Comparison of ENCODE assay signal across 10 mouse cellular contexts in the genomic region with DNA sequence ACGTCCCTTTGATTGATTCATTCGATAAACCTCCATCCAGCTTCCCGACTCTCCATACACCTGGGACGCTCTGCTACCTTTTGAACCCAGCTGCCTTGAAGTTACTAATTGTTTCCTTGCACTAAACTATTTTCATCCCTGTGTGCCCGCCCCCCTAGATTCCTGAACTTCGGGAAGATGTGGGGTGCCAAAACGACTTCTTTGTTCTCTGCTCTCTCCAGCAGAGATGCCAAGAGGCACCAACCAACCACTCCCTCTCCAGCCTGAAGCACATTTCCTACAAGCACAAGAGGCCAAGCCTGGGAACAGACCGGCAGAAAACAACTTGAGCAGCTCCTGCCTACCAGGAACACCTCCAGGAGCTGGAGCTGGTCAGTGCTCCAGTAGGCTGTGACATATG. TPM values are rescaled to one million over a fixed set of nuclear protein-coding genes. Genes with fewer than 3 reads are reported as not detected.
A peak's percentile ranks its signal among the peaks of the same experiment; 100 is the strongest.
DNase-seq lines count a peak whose midpoint lies in the region; ATAC-seq and TF ChIP-seq lines count a peak whose summit lies in the region.
"Had no signal": no experiment of that assay in that cellular context is flagged by ENCODE, and none has a peak within 500 bp of the region (broad histone marks: within the 10 kb centered on the region; RNA-seq: fewer than 3 reads in every experiment).

No protein-coding gene starts in this region.

- no peak for ATAC-seq in liver, postnatal 0 days

- 27% methylated on average over 8 of the region's 8 CpGs for WGBS in embryonic facial prominence, embryonic 10.5 days
- 34% methylated on average over 8 of the region's 8 CpGs for WGBS in liver, postnatal 0 days (ENCODE audit: insufficient replicate concordance)

- no peaks in the 10 kb centered on the region for H3K27me3 ChIP-seq in embryonic facial prominence, embryonic 10.5 days (replicated peaks; ENCODE audit: low read depth, poor library complexity, severe bottlenecking)
- no peaks in the 10 kb centered on the region for H3K27me3 ChIP-seq in liver, postnatal 0 days (ENCODE audit: insufficient read depth, low read length)
- H3K27me3 ChIP-seq: neural tube, embryonic 12.5 days had no signal

- TF ChIP-seq CTCF in gastrocnemius, adult 2 months (IDR thresholded peaks at IDR 0.05): no peak
- no peak for TF ChIP-seq CTCF in liver, postnatal 0 days (IDR thresholded peaks at IDR 0.05; ENCODE audit: low read depth)

- intact Hi-C loops in gastrocnemius, adult 2 months (cut with DNase I): no loop called here

- H3K27ac ChIP-seq in gastrocnemius, adult 2 months: peak overlapping the region; percentile 63
- H3K27ac ChIP-seq in embryonic facial prominence, embryonic 10.5 days (replicated peaks): 0 out of 2 replicates have a peak overlapping the region, but pooled peaks have one; percentile 15
- H3K27ac ChIP-seq in liver, postnatal 0 days (ENCODE audit: low read depth): no peak overlapping the region
- H3K27ac ChIP-seq: neural tube, embryonic 12.5 days had no signal

- H3K4me2 ChIP-seq in liver, postnatal 0 days (ENCODE audit: low read depth, low read length): no peak overlapping the region
- H3K4me2 ChIP-seq: neural tube, embryonic 12.5 days had no signal

- TF ChIP-seq EP300 in liver, postnatal 0 days (IDR thresholded peaks at IDR 0.05; ENCODE audit: low read depth): no peak

- H3K36me3 ChIP-seq in embryonic facial prominence, embryonic 10.5 days (replicated peaks): no peaks in the 10 kb centered on the region
- H3K36me3 ChIP-seq in liver, postnatal 0 days (replicated peaks; ENCODE audit: insufficient read depth, low read length): no peaks in the 10 kb centered on the region
- H3K36me3 ChIP-seq: neural tube, embryonic 12.5 days had no signal

- peaks cover 16% of the 10 kb centered on the region for H3K4me1 ChIP-seq in embryonic facial prominence, embryonic 10.5 days
- peaks cover 21% of the 10 kb centered on the region for H3K4me1 ChIP-seq in liver, postnatal 0 days (ENCODE audit: insufficient read depth)
- H3K4me1 ChIP-seq: neural tube, embryonic 12.5 days had no signal

- no peak overlapping the region for H3K9ac ChIP-seq in liver, postnatal 0 days (replicated peaks)
- H3K9ac ChIP-seq: neural tube, embryonic 12.5 days had no signal

- no peak for DNase-seq in gastrocnemius, adult 2 months
- DNase-seq in gastrocnemius, adult 8-10 months (ENCODE audit: low spot score in 2 of 2): no peak
- DNase-seq in embryonic facial prominence, embryonic 10.5 days (ENCODE audit: low spot score): no peak
- DNase-seq in kidney, postnatal 14 days: peak; percentile 32
- DNase-seq in lung, postnatal 25 days (ENCODE audit: low spot score): peak; percentile 85
- no peak for DNase-seq in liver, postnatal 0 days
- DNase-seq in frontal cortex, postnatal 14 days (ENCODE audit: low spot score in 2 of 2): no peak
- no peak for DNase-seq in thymus, postnatal 4 days

- no peaks in the 10 kb centered on the region for H3K9me3 ChIP-seq in embryonic facial prominence, embryonic 10.5 days
- H3K9me3 ChIP-seq in liver, postnatal 0 days (ENCODE audit: low read length): no peaks in the 10 kb centered on the region
- H3K9me3 ChIP-seq: neural tube, embryonic 12.5 days had no signal

- no peak overlapping the region for H3K4me3 ChIP-seq in gastrocnemius, adult 2 months
- H3K4me3 ChIP-seq in embryonic facial prominence, embryonic 10.5 days: no peak overlapping the region
- H3K4me3 ChIP-seq in liver, postnatal 0 days (ENCODE audit: low read depth, low read length): no peak overlapping the region
- H3K4me3 ChIP-seq: erythroblast, embryonic 14.5 days; neural tube, embryonic 12.5 days had no signal

RNA-seq across cellular contexts. Expression of a gene that starts 57.4 kb away (rescaled TPM):
- 10 to 100 TPM; 21.1 to 23.8 TPM for total RNA-seq in gastrocnemius, adult 2 months (2021)
- total RNA-seq in gastrocnemius, adult 8-10 months (2022): 10 to 100 TPM; 16.4 to 20.4 (median 18.6) TPM
- 23.3 and 24.3 TPM in 2 replicates for polyA plus RNA-seq in embryonic facial prominence, embryonic 10.5 days (2016; fragmentation: Nextera tagmentation; extraction: Ambion mirVana)
- 3.4 and 3.8 TPM in 2 replicates for polyA plus RNA-seq in liver, postnatal 0 days (2015; fragmentation: Nextera tagmentation; extraction: Ambion mirVana)

Comparison
In these comparisons a context has a peak if more than half of its experiments do, and no peak if none do; other contexts are left out.
1. DNase-seq: peak in kidney, postnatal 14 days (single experiment) and lung, postnatal 25 days (single experiment); none in gastrocnemius, adult 2 months (single experiment), gastrocnemius, adult 8-10 months (0 of 2), embryonic facial prominence, embryonic 10.5 days (single experiment), liver, postnatal 0 days (single experiment), frontal cortex, postnatal 14 days (0 of 2) and thymus, postnatal 4 days (single experiment).